In genomic region chr16:17529981-17530586, GRCm38 (mm10) we compare ENCODE assay signal across 7 mouse cellular contexts. TPM values are rescaled to one million over a fixed set of nuclear protein-coding genes. Genes with fewer than 3 reads are reported as not detected.
DNase-seq lines count a peak whose midpoint lies in the region; ATAC-seq and TF ChIP-seq lines count a peak whose summit lies in the region.

No protein-coding gene starts in this region.

- H3K9ac ChIP-seq in forebrain, embryonic 11.5 days (ENCODE audit: low read length): peak overlapping the region; percentile 81
- peak overlapping the region; percentile 84 for H3K9ac ChIP-seq in kidney, postnatal 0 days (ENCODE audit: low read depth, low read length)
- H3K9ac ChIP-seq in midbrain, embryonic 14.5 days (replicated peaks; ENCODE audit: low read length): peak overlapping the region; percentile 71

- peak; percentile 6; the same call in 1 of the 2 replicates for ATAC-seq in forebrain, embryonic 11.5 days (replicated peaks; ENCODE audit: low FRiP score)
- ATAC-seq in kidney, postnatal 0 days (replicated peaks; ENCODE audit: low FRiP score, low read depth): no peak
- peak; percentile 1; the same call in 1 of the 2 replicates for ATAC-seq in midbrain, embryonic 14.5 days (ENCODE audit: low FRiP score, low TSS enrichment)
- no peak; the same call in 1 of the 2 replicates for ATAC-seq in megakaryocyte progenitor cell, adult 5-6 weeks (replicated peaks; ENCODE audit: poor library complexity)

- H3K4me2 ChIP-seq in forebrain, embryonic 11.5 days (ENCODE audit: low read depth, low read length, severe bottlenecking): peak overlapping the region; percentile 67
- peak overlapping the region; percentile 88 for H3K4me2 ChIP-seq in kidney, postnatal 0 days (ENCODE audit: low read length)
- peak overlapping the region; percentile 82 for H3K4me2 ChIP-seq in midbrain, embryonic 14.5 days (ENCODE audit: low read length)

- peak overlapping the region; percentile 86 for H3K4me3 ChIP-seq in spleen, adult 2 months (ENCODE audit: extremely low read depth, insufficient read depth, insufficient read length)
- peak overlapping the region; percentile 64 for H3K4me3 ChIP-seq in forebrain, embryonic 11.5 days (ENCODE audit: low read depth, low read length)
- H3K4me3 ChIP-seq in kidney, postnatal 0 days (replicated peaks; ENCODE audit: low read depth, low read length): peak overlapping the region; percentile 61
- H3K4me3 ChIP-seq in midbrain, embryonic 14.5 days (replicated peaks; ENCODE audit: low read depth, low read length): peak overlapping the region; percentile 66

- H3K27ac ChIP-seq in spleen, adult 2 months (ENCODE audit: insufficient read depth, low read length): peak overlapping the region; percentile 94
- H3K27ac ChIP-seq in forebrain, embryonic 11.5 days (ENCODE audit: low read depth, low read length): peak overlapping the region; percentile 92
- H3K27ac ChIP-seq in kidney, postnatal 0 days: peak overlapping the region; percentile 94
- peak overlapping the region; percentile 98 for H3K27ac ChIP-seq in midbrain, embryonic 14.5 days (replicated peaks; ENCODE audit: low read depth, low read length)

- no peak for DNase-seq in spleen, adult 2 months (ENCODE audit: low read depth in 1 of 2, low spot score in 2 of 2)
- no peak for DNase-seq in spleen, adult 12 weeks (ENCODE audit: low spot score)
- peak; percentile 58 for DNase-seq in forebrain, embryonic 11.5 days (ENCODE audit: low spot score)
- no peak for DNase-seq in kidney, postnatal 0 days (ENCODE audit: low spot score)
- no peak for DNase-seq in midbrain, embryonic 14.5 days
- no peak for DNase-seq in c-Kit-positive CD71-positive TER-119-positive erythroid progenitor cells, embryonic 14.5 days (ENCODE audit: low spot score)

- 10% methylated on average over 17 of the region's 17 CpGs for WGBS in spleen, adult 2 months
- WGBS in forebrain, embryonic 11.5 days: 18% methylated on average over 17 of the region's 17 CpGs
- 12% methylated on average over 17 of the region's 17 CpGs for WGBS in kidney, postnatal 0 days
- WGBS in midbrain, embryonic 14.5 days: 19% methylated on average over 17 of the region's 17 CpGs

- peaks cover 7% of the 10 kb centered on the region for H3K4me1 ChIP-seq in spleen, adult 2 months (ENCODE audit: control insufficient read depth, insufficient read depth, insufficient read length)
- H3K4me1 ChIP-seq in forebrain, embryonic 11.5 days (replicated peaks; ENCODE audit: control insufficient read depth, insufficient read depth, low read length): peaks cover 10% of the 10 kb centered on the region
- H3K4me1 ChIP-seq in kidney, postnatal 0 days (replicated peaks; ENCODE audit: insufficient read depth, low read length): 0 out of 2 replicates have a peak, but pooled peaks cover 11% of the 10 kb centered on the region
- H3K4me1 ChIP-seq in midbrain, embryonic 14.5 days (ENCODE audit: control insufficient read depth, insufficient read depth, low read length): peaks cover 14% of the 10 kb centered on the region

- H3K9me3 ChIP-seq in forebrain, embryonic 11.5 days (ENCODE audit: control insufficient read depth, low read length): no peaks in the 10 kb centered on the region
- no peaks in the 10 kb centered on the region for H3K9me3 ChIP-seq in kidney, postnatal 0 days (replicated peaks; ENCODE audit: low read length)
- no peaks in the 10 kb centered on the region for H3K9me3 ChIP-seq in midbrain, embryonic 14.5 days (ENCODE audit: control insufficient read depth, low read length)

- H3K36me3 ChIP-seq in spleen, adult 2 months (ENCODE audit: control insufficient read depth, insufficient read depth, low read length): peaks cover 23% of the 10 kb centered on the region
- peaks cover 8% of the 10 kb centered on the region; the same call in 1 of the 2 replicates for H3K36me3 ChIP-seq in forebrain, embryonic 11.5 days (ENCODE audit: control insufficient read depth, insufficient read depth, low read length)
- H3K36me3 ChIP-seq in kidney, postnatal 0 days (ENCODE audit: insufficient read depth, low read length): peaks cover 32% of the 10 kb centered on the region
- peaks cover 38% of the 10 kb centered on the region for H3K36me3 ChIP-seq in midbrain, embryonic 14.5 days (ENCODE audit: control insufficient read depth, insufficient read depth, low read length)

- TF ChIP-seq POLR2A in spleen, adult 2 months (IDR thresholded peaks at IDR 0.05; ENCODE audit: low read depth, low read length): no peak

- TF ChIP-seq CTCF in spleen, adult 2 months (IDR thresholded peaks at IDR 0.05; ENCODE audit: extremely low read depth, insufficient read depth, insufficient read length, insufficient replicate concordance): no peak
- no peak for TF ChIP-seq CTCF in kidney, postnatal 0 days (IDR thresholded peaks at IDR 0.05; ENCODE audit: low read depth)

- H3K27me3 ChIP-seq in spleen, adult 2 months (ENCODE audit: control insufficient read depth, insufficient read depth, low read length): no peaks in the 10 kb centered on the region; the same call in 1 of the 2 replicates
- no peaks in the 10 kb centered on the region for H3K27me3 ChIP-seq in forebrain, embryonic 11.5 days (ENCODE audit: control insufficient read depth, insufficient read depth, low read length)
- no peaks in the 10 kb centered on the region for H3K27me3 ChIP-seq in kidney, postnatal 0 days (ENCODE audit: insufficient read depth, low read length)
- H3K27me3 ChIP-seq in midbrain, embryonic 14.5 days (ENCODE audit: control insufficient read depth, insufficient read depth, low read length): no peaks in the 10 kb centered on the region

RNA-seq across cellular contexts. Expression of gene Thap7, which starts 0.9 kb away (rescaled TPM):
- 56.2 and 81.6 TPM in 2 replicates for polyA plus RNA-seq in spleen, adult 2 months (2012; rRNA removed)
- polyA plus RNA-seq in forebrain, embryonic 11.5 days (2014; fragmentation: Nextera tagmentation; extraction: Ambion mirVana): 50.2 and 55.6 TPM in 2 replicates
- 58.6 and 62.8 TPM in 2 replicates for polyA plus RNA-seq in kidney, postnatal 0 days (2015; fragmentation: Nextera tagmentation; extraction: Ambion mirVana)
- 59.5 and 62.1 TPM in 2 replicates for polyA plus RNA-seq in midbrain, embryonic 14.5 days (2014; fragmentation: Nextera tagmentation; extraction: Ambion mirVana)
- total RNA-seq in megakaryocyte progenitor cell, adult 5-6 weeks (2015): 8.9 and 11.8 TPM in 2 replicates
- 26.4 and 28.9 TPM in 2 replicates for total RNA-seq in megakaryocyte progenitor cell, adult 5-6 weeks (2017)

RNA-seq across cellular contexts. Expression of gene Lztr1, which starts 21.6 kb away (rescaled TPM):
- 110 and 149 TPM in 2 replicates for polyA plus RNA-seq in spleen, adult 2 months (2012; rRNA removed)
- 97.5 and 106 TPM in 2 replicates for polyA plus RNA-seq in forebrain, embryonic 11.5 days (2014; fragmentation: Nextera tagmentation; extraction: Ambion mirVana)
- polyA plus RNA-seq in kidney, postnatal 0 days (2015; fragmentation: Nextera tagmentation; extraction: Ambion mirVana): 65.7 and 73.4 TPM in 2 replicates
- 117 and 121 TPM in 2 replicates for polyA plus RNA-seq in midbrain, embryonic 14.5 days (2014; fragmentation: Nextera tagmentation; extraction: Ambion mirVana)
- total RNA-seq in megakaryocyte progenitor cell, adult 5-6 weeks (2015): 25.1 and 25.7 TPM in 2 replicates
- 29.5 and 40.4 TPM in 2 replicates for total RNA-seq in megakaryocyte progenitor cell, adult 5-6 weeks (2017)

RNA-seq across cellular contexts. Expression of gene Lrrc74b, which starts 31.0 kb away (rescaled TPM):
- polyA plus RNA-seq in spleen, adult 2 months (2012; rRNA removed): not detected in 2 replicates
- polyA plus RNA-seq in forebrain, embryonic 11.5 days (2014; fragmentation: Nextera tagmentation; extraction: Ambion mirVana): 0.12 and 0.57 TPM in 2 replicates
- 0.20 and 0.26 TPM in 2 replicates for polyA plus RNA-seq in kidney, postnatal 0 days (2015; fragmentation: Nextera tagmentation; extraction: Ambion mirVana)
- polyA plus RNA-seq in midbrain, embryonic 14.5 days (2014; fragmentation: Nextera tagmentation; extraction: Ambion mirVana): 0.66 and 0.95 TPM in 2 replicates
- total RNA-seq in megakaryocyte progenitor cell, adult 5-6 weeks (2015): 0.15 TPM in 1 of 2 replicates, not detected in the other
- not detected in 2 replicates for total RNA-seq in megakaryocyte progenitor cell, adult 5-6 weeks (2017)

RNA-seq across cellular contexts. Expression of gene P2rx6, which starts 31.6 kb away (rescaled TPM):
- 0.15 and 0.33 TPM in 2 replicates for polyA plus RNA-seq in spleen, adult 2 months (2012; rRNA removed)
- 0.35 and 0.75 TPM in 2 replicates for polyA plus RNA-seq in forebrain, embryonic 11.5 days (2014; fragmentation: Nextera tagmentation; extraction: Ambion mirVana)
- polyA plus RNA-seq in kidney, postnatal 0 days (2015; fragmentation: Nextera tagmentation; extraction: Ambion mirVana): 0.62 and 0.74 TPM in 2 replicates
- 1.5 and 1.9 TPM in 2 replicates for polyA plus RNA-seq in midbrain, embryonic 14.5 days (2014; fragmentation: Nextera tagmentation; extraction: Ambion mirVana)
- not detected in 2 replicates for total RNA-seq in megakaryocyte progenitor cell, adult 5-6 weeks (2015)
- not detected in 2 replicates for total RNA-seq in megakaryocyte progenitor cell, adult 5-6 weeks (2017)

RNA-seq across cellular contexts. Expression of gene Aifm3, which starts 40.7 kb away (rescaled TPM):
- polyA plus RNA-seq in spleen, adult 2 months (2012; rRNA removed): 0.23 TPM in 2 replicates
- 3.2 and 3.8 TPM in 2 replicates for polyA plus RNA-seq in forebrain, embryonic 11.5 days (2014; fragmentation: Nextera tagmentation; extraction: Ambion mirVana)
- polyA plus RNA-seq in kidney, postnatal 0 days (2015; fragmentation: Nextera tagmentation; extraction: Ambion mirVana): 1.4 and 2.4 TPM in 2 replicates
- polyA plus RNA-seq in midbrain, embryonic 14.5 days (2014; fragmentation: Nextera tagmentation; extraction: Ambion mirVana): 4.4 and 4.7 TPM in 2 replicates
- not detected in 2 replicates for total RNA-seq in megakaryocyte progenitor cell, adult 5-6 weeks (2015)
- not detected in 2 replicates for total RNA-seq in megakaryocyte progenitor cell, adult 5-6 weeks (2017)

Comparison
In these comparisons a context has a peak if more than half of its experiments do, and no peak if none do; other contexts are left out.
1. ATAC-seq: peak in forebrain, embryonic 11.5 days (single experiment) and midbrain, embryonic 14.5 days (single experiment); none in kidney, postnatal 0 days (single experiment) and megakaryocyte progenitor cell, adult 5-6 weeks (single experiment).
2. Peak in every context shown above with its lines, with median percentiles within 50 percentile points of each other: H3K27ac ChIP-seq, H3K4me3 ChIP-seq, H3K4me2 ChIP-seq and H3K9ac ChIP-seq.